Mouse (Mus musculus): ENCODE results near the gene Ephb2.

- TF ChIP-seq POLR2A (IDR thresholded peaks at IDR 0.05; ENCODE audit: borderline replicate concordance, extremely low read depth, low read depth, low read length) (no peak), CTCF (IDR thresholded peaks at IDR 0.05; ENCODE audit: insufficient read depth, low read length) (no peak)
Observed at GRCm38 (mm10) chr4:136706696-136707095, 129.1 kb downstream of the Ephb2 start.

All from lung, adult 2 months (tissue).